Mouse (Mus musculus) limb, embryonic 12.5 days (tissue): ENCODE results near the gene Kiss1r. TPM values are rescaled to one million over a fixed set of nuclear protein-coding genes. Genes with fewer than 3 reads are reported as not detected.

Experiments used
- ATAC-seq: fragments of 200-750 bp; cut with Nextera tagmentation; 2 replicates; pipeline ENCODE4 v1.8.0; 2017; ENCODE audit warnings: low read depth, moderate TSS enrichment; ENCODE audit not compliant: insufficient number of reproducible peaks, insufficient read depth, low FRiP score, low TSS enrichment
- H3K27ac ChIP-seq: fragments of 300-500 bp; sonication (generic); 2 replicates; pipeline ENCODE4 v1.5.1; 2016; ENCODE audit warnings: mild to moderate bottlenecking, moderate library complexity
- H3K27me3 ChIP-seq: fragments of 300-500 bp; sonication (generic); 2 replicates; pipeline ENCODE4 v1.6.1; 2016; ENCODE audit warnings: mild to moderate bottlenecking, moderate library complexity
- H3K36me3 ChIP-seq: fragments of 300-500 bp; sonication (generic); 2 replicates; pipeline ENCODE4 v1.6.1; 2016; ENCODE audit warnings: mild to moderate bottlenecking, moderate library complexity
- H3K4me1 ChIP-seq: fragments of 300-500 bp; sonication (generic); replicated peaks from 2 replicates; pipeline ENCODE4 v1.6.1; 2016
- H3K4me2 ChIP-seq: fragments of 300-500 bp; sonication (generic); 2 replicates; pipeline ENCODE4 v1.6.1; 2016; ENCODE audit warnings: mild to moderate bottlenecking, moderate library complexity
- H3K4me3 ChIP-seq: fragments of 300-500 bp; sonication (generic); replicated peaks from 2 replicates; pipeline ENCODE4 v1.5.1; 2016; ENCODE audit warnings: mild to moderate bottlenecking
- H3K9ac ChIP-seq: fragments of 300-500 bp; sonication (generic); replicated peaks from 2 replicates; pipeline ENCODE4 v1.6.1; 2016; ENCODE audit warnings: mild to moderate bottlenecking, moderate library complexity
- H3K9me3 ChIP-seq: fragments of 300-500 bp; sonication (generic); 2 replicates; pipeline ENCODE4 v1.6.1; 2016; ENCODE audit warnings: mild to moderate bottlenecking, moderate library complexity
- WGBS: fragments of 180-500 bp; shearing (Covaris S2); methylation state at CpG from one replicate; pipeline ENCODE4 v1.1.7; 2016; 5-methylcytosine and 5-hydroxymethylcytosine counted together
- polyA plus RNA-seq: library from polyadenylated mRNA; unstranded; fragments of >200 nt; fragmentation: Nextera tagmentation; extraction: Ambion mirVana; gene quantifications from 2 replicates; pipeline ENCODE4 v1.2.1, GENCODE M21; 2016

Kiss1r gene
- polyA plus RNA-seq, 1 experiment from 2014 or later = 1.2 TPM

DNA sequence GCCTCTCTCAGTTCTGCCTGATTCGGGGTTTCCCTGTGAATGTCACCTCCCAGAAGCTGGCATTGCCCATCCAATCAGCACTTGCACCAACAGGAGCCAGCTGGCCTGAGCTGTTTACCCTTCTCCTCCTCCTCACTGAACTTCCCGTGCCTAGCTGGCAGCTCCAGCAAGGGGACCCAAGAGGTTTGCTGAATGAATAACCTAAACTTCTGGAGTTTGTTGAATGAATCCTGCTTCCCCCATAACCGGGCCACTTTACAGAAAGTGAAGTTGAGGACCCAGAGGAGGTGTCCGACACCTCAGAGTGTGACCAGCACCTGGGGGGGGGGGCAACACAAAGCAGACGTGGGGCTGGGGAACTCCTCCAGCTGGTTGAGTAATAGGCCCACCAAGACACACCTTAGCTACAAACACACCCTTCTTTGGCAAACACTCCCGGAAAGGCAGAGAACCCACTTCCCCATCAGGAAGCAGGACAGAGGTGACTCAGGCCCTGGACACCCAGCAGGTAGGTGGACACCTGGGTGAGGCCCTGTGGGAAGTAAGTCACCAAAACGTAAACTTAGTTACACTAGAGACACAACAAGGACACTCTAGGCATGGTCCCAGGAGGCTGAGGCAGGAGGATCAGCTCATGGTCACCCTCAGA lies 1.7 kb upstream of the Kiss1r start:
- H3K27ac ChIP-seq = no peak overlapping the region
- H3K4me2 ChIP-seq = peak overlapping the region; percentile 95
- H3K9me3 ChIP-seq = no peaks in the 10 kb centered on the region
- 0 out of 2 replicates have a peak overlapping the region, but pooled peaks have one; percentile 27 for H3K9ac ChIP-seq
- H3K4me1 ChIP-seq = peaks cover 43% of the 10 kb centered on the region
- no peak for ATAC-seq
- H3K36me3 ChIP-seq = peaks cover 30% of the 10 kb centered on the region
- 75% methylated on average over 7 of the region's 7 CpGs for WGBS
- peak overlapping the region; percentile 82; the same call in 1 of the 2 replicates for H3K4me3 ChIP-seq
- H3K27me3 ChIP-seq = peaks cover 29% of the 10 kb centered on the region

DNA sequence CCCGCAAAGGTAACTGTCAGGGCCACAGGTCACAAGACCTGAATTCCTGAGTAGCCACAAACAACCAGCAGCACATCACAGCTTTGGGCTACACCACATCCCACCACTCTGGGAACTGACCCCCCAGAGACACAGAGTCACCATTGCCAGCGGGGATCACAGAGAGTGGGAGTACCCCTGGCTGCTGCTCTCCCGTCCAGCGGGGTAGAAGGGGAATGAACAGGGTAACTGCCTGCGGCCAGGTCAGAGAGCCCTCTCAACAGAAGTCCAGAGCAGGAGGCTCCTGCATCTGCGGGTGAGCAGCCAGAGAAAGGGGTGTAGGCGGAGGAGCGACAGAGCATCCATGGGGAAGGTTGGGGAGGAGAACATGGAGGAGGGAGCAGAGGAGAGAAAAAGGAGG lies 690 bp upstream of the Kiss1r start:
- 7% methylated on average over 8 of the region's 8 CpGs for WGBS
- Histone ChIP-seq H3K9ac (peak overlapping the region; percentile 95), H3K27me3 (peaks cover 39% of the 10 kb centered on the region), H3K27ac (peak overlapping the region; percentile 68), H3K36me3 (peaks cover 21% of the 10 kb centered on the region), H3K4me1 (peaks cover 53% of the 10 kb centered on the region), H3K4me3 (peak overlapping the region; percentile 82), H3K9me3 (no peaks in the 10 kb centered on the region), H3K4me2 (peak overlapping the region; percentile 95)
- no peak for ATAC-seq

DNA sequence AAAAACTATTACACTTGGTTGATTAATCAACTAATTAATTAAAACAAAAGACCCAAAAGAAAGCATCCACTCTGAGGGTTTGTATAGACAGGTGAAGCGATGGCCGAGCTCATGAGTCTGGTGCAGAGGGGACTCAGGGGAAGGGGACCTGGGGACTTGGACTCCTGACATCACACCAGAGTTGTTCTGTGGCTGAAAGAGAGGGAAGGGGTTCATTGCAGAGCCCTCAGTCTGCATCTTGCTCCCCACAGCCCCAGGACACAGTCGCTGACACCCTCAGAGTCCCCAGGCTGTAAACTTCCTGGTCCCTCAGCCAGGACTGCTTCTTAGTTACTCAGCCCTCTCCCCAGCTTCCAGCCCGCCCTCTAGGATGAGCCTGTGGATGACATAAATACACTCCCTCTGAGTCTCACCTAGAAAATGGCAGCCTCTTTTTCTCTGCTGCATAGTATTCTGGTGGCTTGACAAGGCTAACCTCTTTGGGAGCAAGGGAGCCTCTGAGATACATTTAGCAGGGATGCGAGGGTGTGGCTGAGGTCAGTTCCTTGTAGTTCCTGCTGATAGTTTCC lies 845 bp downstream of the Kiss1r start:
- peak overlapping the region; percentile 95 for H3K4me2 ChIP-seq
- WGBS = 73% methylated on average over 5 of the region's 5 CpGs
- no peak overlapping the region; the same call in 1 of the 2 replicates for H3K9ac ChIP-seq
- H3K9me3 ChIP-seq = no peaks in the 10 kb centered on the region; the same call in 1 of the 2 replicates
- H3K4me3 ChIP-seq = peak overlapping the region; percentile 82
- no peak for ATAC-seq
- peaks cover 61% of the 10 kb centered on the region for H3K4me1 ChIP-seq
- H3K36me3 ChIP-seq = peaks cover 6% of the 10 kb centered on the region
- peaks cover 55% of the 10 kb centered on the region for H3K27me3 ChIP-seq
- no peak overlapping the region for H3K27ac ChIP-seq

DNA sequence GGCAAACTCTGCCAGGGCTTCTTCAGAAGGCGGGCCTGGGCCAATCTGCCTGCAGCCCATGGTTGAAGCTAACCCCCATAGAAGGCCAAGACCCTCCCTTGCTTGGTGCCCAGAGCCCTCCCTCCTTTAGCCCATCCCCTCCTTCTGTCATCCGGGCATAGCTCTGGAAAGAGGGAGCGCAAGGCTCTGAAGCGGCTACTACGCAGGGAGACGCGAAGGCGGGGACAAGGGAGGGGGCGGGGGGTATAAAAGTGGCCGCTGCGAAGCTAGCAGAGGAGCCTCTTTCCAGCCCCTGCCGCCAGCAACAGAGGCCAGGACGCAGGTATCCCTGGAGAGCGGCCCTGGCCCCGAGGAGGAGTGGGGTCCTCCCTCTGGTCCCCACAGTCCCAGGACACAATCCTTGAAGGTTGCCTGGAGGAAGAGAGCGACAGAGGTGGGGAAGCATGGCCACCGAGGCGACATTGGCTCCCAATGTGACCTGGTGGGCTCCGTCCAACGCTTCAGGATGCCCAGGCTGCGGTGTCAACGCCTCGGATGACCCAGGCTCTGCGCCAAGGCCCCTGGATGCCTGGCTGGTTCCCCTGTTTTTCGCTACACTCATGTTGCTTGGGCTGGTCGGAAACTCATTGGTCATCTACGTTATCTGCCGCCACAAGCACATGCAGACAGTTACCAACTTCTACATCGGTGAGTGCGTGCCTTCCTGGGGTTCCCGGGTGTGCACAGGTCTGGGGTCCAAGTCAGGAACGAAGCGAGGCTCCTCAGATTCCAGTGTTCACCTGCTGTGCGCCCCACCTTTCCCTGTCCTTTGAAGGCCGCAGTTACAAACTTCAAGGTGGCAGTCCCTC lies 1.7 kb downstream of the Kiss1r start:
- H3K9ac ChIP-seq = peak overlapping the region; percentile 34; the same call in 1 of the 2 replicates
- no peak overlapping the region for H3K27ac ChIP-seq

DNA sequence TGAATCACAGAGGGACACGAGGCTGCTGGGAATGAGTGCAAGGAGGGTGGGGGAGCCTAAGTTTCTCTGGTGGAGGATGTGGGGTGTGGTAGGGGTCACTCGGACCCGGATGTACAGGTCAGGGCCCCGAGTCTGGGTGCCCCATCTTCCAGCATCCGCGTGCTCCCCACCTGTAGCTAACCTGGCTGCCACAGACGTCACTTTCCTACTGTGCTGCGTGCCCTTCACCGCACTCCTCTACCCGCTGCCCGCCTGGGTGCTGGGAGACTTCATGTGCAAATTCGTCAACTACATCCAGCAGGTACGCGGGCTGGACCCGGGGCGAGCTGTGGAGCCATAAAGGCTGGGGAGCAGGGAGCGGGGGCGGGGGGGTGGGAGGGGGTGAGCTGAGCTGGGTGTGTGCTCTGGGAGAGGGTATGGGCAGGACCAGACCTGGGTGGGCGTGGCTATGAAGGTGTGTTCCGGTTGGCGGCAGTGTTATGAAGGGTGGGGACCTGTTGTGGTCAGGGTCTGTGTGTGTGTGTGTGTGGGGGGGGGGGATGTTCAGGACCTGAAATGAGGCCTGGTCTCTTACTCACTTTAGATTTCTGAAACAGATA lies 2.6 kb downstream of the Kiss1r start:
- H3K9ac ChIP-seq = no peak overlapping the region
- 3% methylated on average over 21 of the region's 21 CpGs for WGBS

More for the DNA sequence above, 1.7 kb downstream of the Kiss1r start:
- Histone ChIP-seq H3K27me3 (peaks cover 63% of the 10 kb centered on the region), H3K4me3 (peak overlapping the region; percentile 31), H3K9me3 (no peaks in the 10 kb centered on the region; the same call in 1 of the 2 replicates), H3K4me1 (peaks cover 61% of the 10 kb centered on the region), H3K4me2 (peak overlapping the region; percentile 46), H3K36me3 (no peaks in the 10 kb centered on the region)
- ATAC-seq = no peak
- 4% methylated on average over 35 of the region's 35 CpGs for WGBS

DNA sequence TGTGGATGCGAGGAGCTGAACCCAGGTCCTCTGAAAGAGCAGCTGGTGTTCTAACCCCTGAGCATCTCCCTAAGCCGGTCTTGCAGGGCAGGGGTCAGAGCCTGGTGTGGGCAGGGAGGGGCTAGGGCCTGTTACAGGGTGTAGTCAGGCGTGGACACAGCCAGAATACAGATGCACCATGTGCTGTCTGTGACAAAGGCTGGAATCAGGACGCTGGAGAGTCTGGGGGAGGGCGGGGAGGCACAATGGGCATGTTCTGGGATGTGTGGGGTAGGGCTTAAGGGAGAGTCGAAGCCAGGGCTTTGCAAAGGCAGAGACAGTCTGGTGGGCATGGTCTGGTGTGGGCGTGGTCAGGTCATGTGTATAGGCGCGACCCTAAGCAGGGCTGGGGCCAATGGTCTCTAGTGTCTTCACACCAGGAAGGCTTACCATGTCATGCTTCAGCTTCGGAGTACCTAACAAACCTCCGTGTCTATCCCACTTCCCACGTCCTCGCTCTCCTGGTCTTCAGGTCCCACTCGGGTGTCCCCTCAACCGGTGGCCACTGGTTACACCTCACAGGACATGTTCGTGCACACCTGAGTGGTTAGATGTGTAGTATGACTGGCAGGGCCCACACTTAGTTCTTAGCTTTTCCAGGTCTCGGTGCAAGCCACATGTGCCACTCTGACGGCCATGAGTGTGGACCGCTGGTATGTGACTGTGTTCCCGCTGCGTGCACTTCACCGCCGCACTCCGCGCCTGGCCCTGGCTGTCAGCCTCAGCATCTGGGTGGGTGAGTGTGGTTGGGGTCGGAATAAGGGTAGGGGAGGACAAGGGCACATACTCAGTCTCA lies 3.5 kb downstream of the Kiss1r start:
- peak overlapping the region; percentile 55 for H3K4me2 ChIP-seq
- no peak overlapping the region for H3K27ac ChIP-seq
- H3K27me3 ChIP-seq = peaks cover 72% of the 10 kb centered on the region
- 23% methylated on average over 26 of the region's 26 CpGs for WGBS
- no peak for ATAC-seq
- H3K9me3 ChIP-seq = no peaks in the 10 kb centered on the region; the same call in 1 of the 2 replicates
- peak overlapping the region; percentile 36 for H3K4me3 ChIP-seq
- H3K4me1 ChIP-seq = peaks cover 53% of the 10 kb centered on the region
- H3K9ac ChIP-seq = 0 out of 2 replicates have a peak overlapping the region, but pooled peaks have one; percentile 31
- H3K36me3 ChIP-seq = no peaks in the 10 kb centered on the region

More for the DNA sequence above, 2.6 kb downstream of the Kiss1r start:
- H3K36me3 ChIP-seq = no peaks in the 10 kb centered on the region
- peak overlapping the region; percentile 50 for H3K4me2 ChIP-seq
- H3K27me3 ChIP-seq = peaks cover 72% of the 10 kb centered on the region
- H3K4me3 ChIP-seq = peak overlapping the region; percentile 31
- no peaks in the 10 kb centered on the region; the same call in 1 of the 2 replicates for H3K9me3 ChIP-seq
- no peak overlapping the region for H3K27ac ChIP-seq
- peaks cover 61% of the 10 kb centered on the region for H3K4me1 ChIP-seq
- no peak for ATAC-seq

DNA sequence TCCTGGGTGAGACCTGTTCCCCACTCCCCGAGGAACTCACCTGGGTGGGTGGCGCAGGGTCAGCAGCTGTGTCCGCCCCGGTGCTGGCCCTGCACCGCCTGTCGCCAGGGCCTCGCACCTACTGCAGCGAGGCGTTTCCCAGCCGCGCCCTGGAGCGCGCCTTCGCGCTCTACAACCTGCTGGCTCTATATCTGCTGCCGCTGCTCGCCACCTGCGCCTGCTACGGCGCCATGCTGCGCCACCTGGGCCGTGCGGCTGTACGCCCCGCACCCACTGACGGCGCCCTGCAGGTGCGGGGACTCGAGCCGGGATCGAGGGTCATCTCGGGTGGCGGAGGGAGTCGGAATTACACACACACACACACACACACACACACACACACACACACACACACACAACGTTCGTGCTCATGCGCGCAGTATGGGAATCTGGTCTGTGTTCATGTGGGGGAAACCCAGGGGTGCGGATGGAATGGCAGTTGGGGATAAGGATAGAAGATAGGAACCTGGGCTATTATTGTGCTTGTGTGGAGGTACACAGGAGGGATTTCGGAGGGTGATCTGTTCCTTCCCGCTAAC lies 4.3 kb downstream of the Kiss1r start, which contains the start of gene R3hdm4:
TSS of gene R3hdm4 (minus strand) at position 251 of the 578 bp plus-strand sequence.
- peaks cover 72% of the 10 kb centered on the region for H3K27me3 ChIP-seq
- no peak within 1 kb of the TSS for H3K27ac ChIP-seq
- no peak for ATAC-seq
- WGBS = 5% methylated on average over 41 of the region's 41 CpGs
- H3K9me3 ChIP-seq = no peaks in the 10 kb centered on the region; the same call in 1 of the 2 replicates
- peak within 1 kb of the TSS; percentile 36 for H3K4me3 ChIP-seq
- peak within 1 kb of the TSS; percentile 55 for H3K4me2 ChIP-seq
- H3K9ac ChIP-seq = peak within 1 kb of the TSS; percentile 31; the same call in 1 of the 2 replicates
- peaks cover 52% of the 10 kb centered on the region for H3K4me1 ChIP-seq
- no peaks in the 10 kb centered on the region for H3K36me3 ChIP-seq

DNA sequence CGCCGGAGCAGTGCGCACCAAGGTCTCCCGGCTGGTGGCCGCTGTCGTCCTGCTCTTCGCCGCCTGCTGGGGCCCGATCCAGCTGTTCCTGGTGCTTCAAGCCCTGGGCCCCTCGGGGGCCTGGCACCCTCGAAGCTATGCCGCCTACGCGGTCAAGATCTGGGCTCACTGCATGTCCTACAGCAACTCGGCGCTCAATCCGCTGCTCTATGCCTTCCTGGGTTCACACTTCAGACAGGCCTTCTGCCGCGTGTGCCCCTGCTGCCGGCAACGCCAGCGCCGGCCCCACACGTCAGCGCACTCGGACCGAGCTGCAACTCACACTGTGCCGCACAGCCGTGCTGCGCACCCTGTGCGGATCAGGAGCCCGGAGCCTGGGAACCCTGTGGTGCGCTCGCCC lies 4.8 kb downstream of the Kiss1r start:
- H3K27me3 ChIP-seq = peaks cover 72% of the 10 kb centered on the region
- no peak overlapping the region for H3K27ac ChIP-seq
- no peak for ATAC-seq
- peaks cover 54% of the 10 kb centered on the region for H3K4me1 ChIP-seq
- under 1% methylated on average over 34 of the region's 34 CpGs for WGBS
- peak overlapping the region; percentile 31; the same call in 1 of the 2 replicates for H3K9ac ChIP-seq
- no peaks in the 10 kb centered on the region; the same call in 1 of the 2 replicates for H3K9me3 ChIP-seq
- H3K4me2 ChIP-seq = peak overlapping the region; percentile 55
- H3K36me3 ChIP-seq = no peaks in the 10 kb centered on the region
- peak overlapping the region; percentile 36 for H3K4me3 ChIP-seq

DNA sequence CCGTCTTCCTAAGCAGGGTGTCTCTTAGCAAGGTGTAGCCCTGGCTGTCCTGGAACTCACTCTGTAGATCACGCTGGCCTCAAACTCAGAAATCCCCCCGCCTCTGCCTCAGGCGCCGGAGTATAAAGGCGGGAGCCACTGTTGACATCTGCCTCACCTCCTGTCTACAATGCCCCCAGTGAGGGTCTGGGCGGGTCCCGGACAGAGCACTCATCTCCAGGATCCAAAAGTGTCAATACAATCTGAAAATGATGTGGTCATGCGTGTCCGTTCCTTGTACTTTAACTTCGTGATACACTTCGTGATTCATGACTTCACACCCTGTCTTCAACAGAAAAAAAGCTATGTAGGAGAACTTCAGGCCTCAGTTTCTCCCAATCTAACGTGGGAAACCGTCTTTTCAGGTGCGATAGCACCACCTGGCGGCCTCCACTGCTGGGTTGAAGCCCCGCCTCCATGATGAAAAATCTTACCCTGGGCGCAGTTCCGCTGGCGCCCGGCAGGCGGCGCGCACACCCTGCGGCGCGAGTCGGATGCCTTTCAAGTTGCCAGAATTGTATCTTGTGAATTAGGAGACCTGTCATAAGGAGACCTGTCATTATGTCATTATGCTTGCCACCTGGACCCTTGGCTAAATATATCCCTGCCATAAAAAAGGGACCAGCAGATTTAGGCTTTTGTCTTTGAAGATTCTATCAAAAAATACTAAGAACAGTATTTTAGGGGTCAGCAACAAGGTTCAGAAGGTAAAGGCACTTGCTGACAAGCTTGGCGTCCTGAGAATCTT lies 8.4 kb downstream of the Kiss1r start:
- no peaks in the 10 kb centered on the region; the same call in 1 of the 2 replicates for H3K9me3 ChIP-seq
- ATAC-seq = no peak
- H3K4me1 ChIP-seq = peaks cover 48% of the 10 kb centered on the region
- no peak overlapping the region for H3K9ac ChIP-seq
- H3K27me3 ChIP-seq = peaks cover 41% of the 10 kb centered on the region
- peak overlapping the region; percentile 97; the same call in 1 of the 2 replicates for H3K27ac ChIP-seq
- H3K4me3 ChIP-seq = 0 out of 2 replicates have a peak overlapping the region, but pooled peaks have one; percentile 15
- 11% methylated on average over 29 of the region's 29 CpGs for WGBS
- peak overlapping the region; percentile 87; the same call in 1 of the 2 replicates for H3K4me2 ChIP-seq
- no peaks in the 10 kb centered on the region for H3K36me3 ChIP-seq
